Mouse (Mus musculus): ENCODE measurements around the gene Foxk1. TPM values are rescaled to one million over a fixed set of nuclear protein-coding genes. Genes with fewer than 3 reads are reported as not detected.

Foxk1 gene
- 3.4 and 3.5 TPM in 2 replicates for polyA plus RNA-seq (2015; fragmentation: Nextera tagmentation; extraction: Ambion mirVana)

DNA sequence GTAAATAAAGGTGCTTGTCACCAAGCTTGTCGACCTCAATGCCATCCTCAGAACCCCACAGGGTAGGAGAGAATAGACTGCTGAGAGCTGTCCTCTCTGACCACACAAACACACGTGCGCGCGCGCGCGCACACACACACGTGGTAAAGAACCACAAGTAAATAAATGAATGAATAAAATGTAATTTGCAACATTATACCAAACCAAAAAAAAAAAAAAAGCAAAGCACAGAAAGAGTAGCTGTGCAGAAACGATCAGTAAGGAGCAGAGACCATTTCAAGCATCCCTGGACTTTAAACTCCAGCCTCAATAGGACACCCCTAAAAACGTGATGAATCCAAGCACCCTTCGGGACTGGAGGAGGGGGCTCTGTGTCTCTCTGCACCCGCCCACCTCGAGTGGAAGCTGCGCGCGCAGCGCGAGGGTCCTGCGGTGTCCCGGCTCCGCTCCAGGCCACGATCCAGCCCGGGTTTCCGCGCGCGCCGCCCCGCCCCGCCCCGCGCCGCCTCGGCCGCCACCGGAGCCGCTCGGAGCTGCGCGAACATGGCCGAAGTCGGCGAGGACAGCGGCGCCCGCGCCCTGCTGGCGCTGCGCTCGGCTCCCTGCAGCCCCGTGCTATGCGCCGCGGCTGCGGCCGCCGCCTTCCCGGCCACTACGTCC, at the start of gene Foxk1:
Gene Foxk1, plus strand, starts transcription at position 517 of the 660 bp plus-strand sequence.

GRCm38 (mm10) chr5:142463461-142464454, 62.5 kb downstream of the Foxk1 start, which contains the start of gene Ap5z1:
TSS of gene Ap5z1 (plus strand) at chr5:142463944.

Other genes starting within 250 kb of the Foxk1 start
- gene Ap5z1, start 62.4 kb downstream of the Foxk1 start, polyA plus RNA-seq (2015; fragmentation: Nextera tagmentation; extraction: Ambion mirVana): 6.0 and 6.4 TPM in 2 replicates
- gene Papolb, start 128.6 kb downstream of the Foxk1 start, polyA plus RNA-seq (2015; fragmentation: Nextera tagmentation; extraction: Ambion mirVana): not detected in 2 replicates
- 0.41 and 0.50 TPM in 2 replicates for gene Radil, start 149.6 kb downstream of the Foxk1 start, polyA plus RNA-seq (2015; fragmentation: Nextera tagmentation; extraction: Ambion mirVana)
- 0.11 TPM in 1 of 2 replicates, not detected in the other for gene Mmd2, start 207.3 kb downstream of the Foxk1 start, polyA plus RNA-seq (2015; fragmentation: Nextera tagmentation; extraction: Ambion mirVana)
- gene Wipi2, start 226.2 kb downstream of the Foxk1 start, polyA plus RNA-seq (2015; fragmentation: Nextera tagmentation; extraction: Ambion mirVana): 31.6 and 35.3 TPM in 2 replicates

Measured in spleen, postnatal 0 days (tissue).